24 mouse cellular contexts compared by ENCODE assay signal in genomic region chr8:3463248-3463647, GRCm38 (mm10). TPM values are rescaled to one million over a fixed set of nuclear protein-coding genes. Genes with fewer than 3 reads are reported as not detected.
"Had no signal": no experiment of that assay in that cellular context is flagged by ENCODE, and none has a peak within 500 bp of the region (broad histone marks: within the 10 kb centered on the region; RNA-seq: fewer than 3 reads in every experiment).

No protein-coding gene starts in this region.

- H3K4me2 ChIP-seq: lung, embryonic 14.5 days; midbrain, embryonic 12.5 days; neural tube, embryonic 13.5 days; neural tube, embryonic 15.5 days had no signal

- H3K27ac ChIP-seq: midbrain, embryonic 10.5 days; midbrain, embryonic 12.5 days; neural tube, embryonic 13.5 days; neural tube, embryonic 15.5 days had no signal

- ATAC-seq: midbrain, embryonic 16.5 days had no signal

- DNase-seq: lung, embryonic 14.5 days; lung, postnatal 10 days; lung, postnatal 4 days; midbrain, embryonic 14.5 days; retina, postnatal 1 day; right cerebral cortex, adult 18-20 months; right cerebral cortex, postnatal 25 days; right cerebral cortex, postnatal 4 days; spleen, adult 18-20 months; thymus, adult 18-20 months; thymus, postnatal 14 days; thymus, postnatal 36 days had no signal

- H3K27me3 ChIP-seq: midbrain, embryonic 12.5 days; neural tube, embryonic 13.5 days; neural tube, embryonic 15.5 days had no signal

- H3K4me3 ChIP-seq: midbrain, embryonic 10.5 days; midbrain, embryonic 12.5 days; myocyte; neural tube, embryonic 13.5 days; neural tube, embryonic 15.5 days had no signal

- H3K9me3 ChIP-seq: midbrain, embryonic 10.5 days; midbrain, embryonic 12.5 days; neural tube, embryonic 13.5 days; neural tube, embryonic 15.5 days had no signal

- H3K36me3 ChIP-seq: neural tube, embryonic 15.5 days had no signal

- H3K9ac ChIP-seq: lung, embryonic 14.5 days; midbrain, embryonic 12.5 days; neural tube, embryonic 13.5 days; neural tube, embryonic 15.5 days had no signal

RNA-seq across cellular contexts. Expression of gene Tex45, which starts 7.4 kb away (rescaled TPM):
- total RNA-seq: megakaryocyte, adult 5-6 weeks; megakaryocyte-erythroid progenitor cell, adult 5-6 weeks had no signal
- polyA plus RNA-seq: lung, embryonic 14.5 days; lung, embryonic 16.5 days; midbrain, embryonic 10.5 days; myocyte; stomach, embryonic 14.5 days; stomach, embryonic 16.5 days; thymus, postnatal 0 days had no signal
